Mouse (Mus musculus): ENCODE results near the gene Bicra.

The Bicra gene

DNA sequence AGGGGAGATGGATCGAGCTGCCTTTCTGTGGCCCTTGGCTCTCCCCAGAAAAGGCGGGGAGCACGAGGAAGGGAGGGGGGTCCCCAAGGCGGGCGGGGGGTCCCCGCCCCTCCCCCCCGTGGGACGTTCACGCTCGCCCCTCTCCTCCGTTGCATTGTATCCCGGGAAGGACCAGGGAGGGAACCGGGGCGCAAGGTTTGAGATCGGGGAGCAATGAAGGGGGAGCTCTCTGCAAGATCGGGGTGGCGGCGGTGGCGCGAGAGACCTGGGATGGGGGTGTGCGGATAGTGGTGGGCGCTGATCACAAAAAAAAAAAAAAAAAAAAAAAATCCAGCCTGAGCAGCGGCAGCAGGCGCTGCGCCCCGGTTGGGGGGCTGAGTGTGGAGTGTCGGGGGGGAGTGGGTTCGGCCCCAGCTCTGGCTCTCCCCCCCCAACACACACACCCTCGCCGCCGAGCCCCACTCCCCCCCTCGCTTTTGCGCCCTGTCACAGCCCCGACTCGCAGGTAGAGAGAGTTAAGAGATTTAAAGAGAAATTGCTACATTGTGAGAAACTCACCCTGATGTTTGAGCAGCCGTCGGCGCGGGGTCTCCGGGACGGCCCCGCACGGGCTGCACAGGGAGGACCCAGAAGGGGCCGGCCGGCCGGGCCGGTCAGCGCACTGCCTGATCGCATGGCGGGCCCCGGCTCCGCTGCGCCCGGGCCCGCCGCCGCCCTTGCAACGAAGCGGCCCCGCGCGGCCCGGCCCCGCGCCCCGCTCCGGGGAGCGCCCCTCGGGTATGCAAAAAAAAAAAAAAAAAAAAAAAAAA lies at the start of gene Bicra:
Bicra (minus strand) TSS at position 584 of the 809 bp plus-strand sequence.
- peak; percentile 88 for DNase-seq

DNA sequence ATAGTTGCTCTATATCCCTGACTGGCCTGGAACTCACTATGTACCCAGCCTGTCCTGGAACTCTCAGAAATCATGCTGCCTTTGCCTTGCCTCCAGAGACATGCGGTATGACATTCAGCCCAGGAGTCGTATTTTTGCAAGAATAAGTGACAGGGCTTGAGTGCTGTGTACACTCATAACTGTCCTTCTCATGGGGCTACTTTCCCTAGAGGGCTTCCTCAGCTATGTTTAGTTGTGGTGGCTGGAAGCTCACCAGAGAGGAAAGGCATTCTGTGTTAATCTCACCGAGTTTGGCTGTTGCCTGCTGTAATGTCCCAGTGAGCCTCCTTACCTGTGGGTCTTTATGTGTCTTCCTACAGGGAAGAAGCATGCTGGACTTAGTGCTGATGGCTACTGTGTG lies 46.9 kb upstream of the Bicra start:
- no peak for DNase-seq

DNA sequence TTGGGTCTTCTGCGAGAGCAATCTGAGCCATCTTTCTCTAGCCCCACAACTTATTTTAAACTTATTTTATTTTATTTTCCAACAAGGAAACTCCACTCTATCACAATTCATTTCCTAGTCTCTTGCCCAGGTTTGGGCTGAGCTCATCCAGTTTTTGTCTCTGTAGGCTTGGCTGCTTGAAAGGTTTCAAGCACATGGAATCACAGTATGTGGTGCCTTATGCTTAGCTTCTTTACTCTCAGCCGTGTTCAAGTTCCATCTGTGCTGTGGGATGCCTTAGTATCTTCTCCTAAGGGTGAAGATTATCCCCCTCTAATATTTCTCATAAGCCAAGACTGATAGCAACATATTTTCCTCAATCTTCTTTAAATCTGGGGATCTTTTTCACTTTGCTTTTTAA lies 39.9 kb upstream of the Bicra start:
- no peak for DNase-seq

DNA sequence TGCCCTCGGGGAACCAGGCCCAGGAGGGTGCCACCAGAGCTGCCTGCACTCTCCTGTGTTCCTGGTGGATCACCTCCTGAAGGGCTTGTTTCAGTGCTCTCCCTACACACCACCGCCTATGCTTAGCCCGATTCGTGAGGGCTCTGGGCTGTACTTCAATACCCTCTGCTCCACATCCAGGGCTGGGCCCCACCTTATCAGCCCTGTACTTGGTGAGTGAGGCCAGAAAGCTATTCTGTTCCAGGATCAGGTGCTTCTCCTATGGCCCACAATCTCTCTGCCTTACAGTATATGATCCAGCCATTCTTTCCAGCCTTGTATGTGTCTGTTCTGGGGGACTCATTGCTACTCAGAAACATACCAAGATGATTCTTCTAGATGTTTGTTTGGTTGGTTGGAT lies 35.6 kb upstream of the Bicra start:
- DNase-seq = no peak

DNA sequence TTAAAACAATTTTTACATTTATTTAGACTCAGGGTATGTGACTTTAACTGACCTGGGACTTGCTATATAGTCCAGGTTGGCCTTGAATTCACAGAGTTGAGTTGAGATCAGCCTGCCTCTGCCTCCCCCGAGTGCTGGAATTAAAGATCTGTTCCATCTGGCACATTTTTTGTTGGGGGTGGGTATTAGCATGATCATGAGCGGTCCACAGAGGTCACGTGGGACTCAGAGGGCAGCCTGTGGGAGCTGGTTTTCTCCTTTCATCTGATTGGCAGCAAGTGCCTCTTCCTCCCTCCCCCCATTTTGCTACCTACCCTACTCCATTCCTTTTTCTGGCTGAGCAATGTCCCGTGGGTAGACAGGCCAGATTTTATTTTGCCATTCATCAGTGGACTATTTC lies 32.9 kb upstream of the Bicra start:
- no peak for DNase-seq

DNA sequence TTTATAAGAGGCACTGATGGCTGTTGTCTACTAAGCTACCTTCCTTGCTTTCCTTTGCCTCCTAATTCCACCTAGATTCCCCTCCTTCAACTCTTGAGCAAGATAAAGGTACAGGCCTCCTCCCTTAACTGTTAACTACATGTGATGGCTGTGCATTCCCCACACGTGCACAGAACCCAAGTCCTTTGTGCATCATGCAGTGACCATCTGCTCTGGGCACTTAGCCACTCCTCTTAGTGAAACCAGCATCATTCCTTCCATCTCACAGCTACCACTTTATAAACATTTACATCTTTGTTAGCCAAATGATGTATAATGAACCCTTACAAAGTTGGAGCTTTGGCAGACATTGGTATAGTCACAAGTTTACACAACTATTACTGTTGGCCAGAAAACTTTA lies 32.2 kb upstream of the Bicra start:
- DNase-seq = no peak

DNA sequence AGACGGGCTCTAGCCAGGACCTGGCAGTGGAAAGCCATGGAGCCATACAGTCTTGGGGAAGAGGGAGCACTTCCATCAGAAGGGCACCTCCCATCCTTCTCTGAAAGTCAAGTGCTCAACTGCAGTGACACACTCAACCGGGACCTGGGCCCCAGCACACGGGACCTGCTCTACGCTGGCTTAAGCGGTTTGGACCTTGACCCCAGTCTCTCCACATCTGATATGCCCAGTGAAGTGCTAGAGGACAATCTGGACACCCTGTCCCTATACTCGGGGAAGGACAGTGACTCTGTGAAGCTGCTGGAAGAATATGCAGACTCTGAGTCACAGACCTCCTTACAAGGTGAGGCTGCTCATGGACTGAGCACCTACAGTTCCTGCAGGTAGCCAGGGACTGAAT lies 24.2 kb upstream of the Bicra start:
- no peak for DNase-seq

DNA sequence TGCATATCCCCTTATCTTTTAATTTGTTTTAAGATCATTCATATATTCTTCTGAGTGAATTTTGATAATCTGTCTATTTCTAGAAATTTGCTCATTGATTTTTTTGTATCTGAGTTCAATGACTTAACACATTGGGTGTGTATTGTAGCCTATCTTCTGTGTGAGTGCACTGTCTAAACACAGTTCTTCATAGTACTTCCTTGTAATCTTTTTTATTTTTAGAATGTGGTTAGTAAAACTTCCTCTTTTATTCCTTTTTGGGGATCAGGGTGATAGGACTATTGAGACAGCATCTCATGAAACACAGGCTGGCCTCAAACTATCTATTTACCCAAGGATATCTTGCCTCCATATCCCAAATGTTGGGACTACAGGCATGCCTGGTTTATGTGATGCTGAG lies 23.1 kb upstream of the Bicra start:
- no peak for DNase-seq

DNA sequence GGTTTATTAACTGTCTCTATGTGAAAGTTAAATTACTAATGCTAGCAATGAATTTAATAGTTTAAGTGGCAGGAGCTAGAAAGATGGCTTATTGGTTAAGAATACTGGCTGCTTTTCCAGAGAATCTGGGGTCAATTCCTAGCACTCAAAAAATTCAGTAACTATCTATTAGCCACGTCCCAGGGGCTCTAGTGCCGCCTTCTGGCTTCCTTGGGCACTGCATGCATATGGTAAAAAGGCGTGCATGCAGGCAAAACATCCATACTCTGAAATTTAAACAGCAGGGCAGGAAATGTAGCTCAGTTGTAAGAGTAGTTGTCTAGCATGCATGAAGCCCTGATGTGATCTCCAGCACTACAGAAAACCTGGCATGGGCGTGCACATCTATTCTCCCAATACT lies 15.8 kb upstream of the Bicra start:
- peak; percentile 33 for DNase-seq

DNA sequence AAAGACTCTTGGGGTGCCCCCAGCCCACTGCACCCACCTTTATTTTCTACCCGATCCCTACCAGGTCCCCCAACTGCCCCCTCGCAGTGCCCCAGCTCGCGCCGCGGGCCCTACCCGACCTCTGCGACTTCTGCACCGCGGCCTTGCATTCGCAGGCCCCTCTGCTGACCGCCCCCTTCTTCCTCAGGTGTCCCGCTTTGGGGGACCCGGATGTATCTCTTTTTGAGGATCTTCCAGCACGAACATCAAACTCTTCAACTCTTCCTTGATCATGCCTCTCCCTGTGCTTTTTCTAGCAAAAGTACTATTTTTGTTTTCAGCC lies 14.3 kb upstream of the Bicra start:
- DNase-seq = no peak

DNA sequence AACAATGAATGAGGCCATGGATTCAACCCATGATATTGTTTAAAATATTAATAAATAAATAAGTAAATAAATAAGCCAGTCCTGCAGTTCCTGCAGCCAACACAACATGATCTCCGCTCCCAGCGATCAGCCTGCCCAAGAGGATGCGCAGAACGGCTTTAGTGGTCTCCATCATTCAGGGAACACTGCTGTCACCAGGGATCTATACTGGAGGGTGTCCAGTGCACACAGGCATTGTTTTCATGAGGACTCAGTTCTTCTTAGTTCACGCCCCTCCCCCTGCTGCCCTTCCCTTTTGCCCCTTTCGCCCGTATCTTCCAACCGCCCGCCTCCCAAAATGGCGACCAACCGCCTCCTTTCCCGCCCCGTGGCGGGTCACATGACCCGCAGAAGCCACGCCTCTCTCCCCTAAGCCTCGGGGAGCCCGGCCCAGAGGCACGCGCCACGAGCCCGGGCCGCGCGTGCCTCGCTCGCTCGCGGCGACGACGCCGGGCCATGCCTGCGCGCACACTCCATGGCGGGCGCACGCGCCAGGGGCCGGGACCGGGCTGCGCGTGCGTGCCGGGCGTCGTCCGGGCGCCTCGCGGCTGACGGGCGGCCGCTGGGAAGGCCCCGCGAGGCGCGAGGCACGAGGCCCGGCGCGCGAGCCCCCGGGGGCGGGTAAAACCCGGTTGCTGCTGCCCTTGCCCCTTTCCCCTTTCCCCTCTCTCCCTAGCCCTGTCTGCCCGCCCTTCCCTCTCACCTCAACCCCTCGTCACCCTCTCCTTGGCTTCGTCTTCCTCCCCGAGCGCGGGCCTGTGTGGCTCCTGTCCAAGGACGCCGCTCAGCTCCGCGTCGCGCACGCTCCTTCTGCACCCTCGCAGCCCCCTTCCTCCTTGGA lies 13.7 kb upstream of the Bicra start, which contains the start of gene Zfp541:
Zfp541 (plus strand) TSS at position 596 of the 880 bp plus-strand sequence.
- DNase-seq = no peak

DNA sequence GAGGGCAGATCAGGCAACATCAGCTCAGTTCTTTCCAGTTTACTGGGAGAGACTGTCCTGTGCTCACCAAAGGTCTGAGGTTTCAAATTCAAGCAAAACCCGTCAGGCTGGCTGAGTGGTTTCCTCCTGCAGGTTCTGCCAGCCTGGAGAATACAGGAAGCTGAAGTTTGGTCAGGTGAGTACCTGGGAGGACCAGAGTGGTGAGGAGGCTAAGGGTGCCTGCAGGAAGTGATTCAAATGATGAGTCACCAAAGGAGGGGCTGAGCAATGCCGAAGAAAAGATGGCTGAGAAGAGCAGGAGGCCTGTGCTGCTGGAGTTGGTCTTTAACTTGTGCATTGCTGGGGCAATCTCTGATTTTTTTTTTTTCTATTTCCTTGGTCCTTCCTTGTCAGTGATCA lies 9.4 kb upstream of the Bicra start:
- DNase-seq = no peak

DNA sequence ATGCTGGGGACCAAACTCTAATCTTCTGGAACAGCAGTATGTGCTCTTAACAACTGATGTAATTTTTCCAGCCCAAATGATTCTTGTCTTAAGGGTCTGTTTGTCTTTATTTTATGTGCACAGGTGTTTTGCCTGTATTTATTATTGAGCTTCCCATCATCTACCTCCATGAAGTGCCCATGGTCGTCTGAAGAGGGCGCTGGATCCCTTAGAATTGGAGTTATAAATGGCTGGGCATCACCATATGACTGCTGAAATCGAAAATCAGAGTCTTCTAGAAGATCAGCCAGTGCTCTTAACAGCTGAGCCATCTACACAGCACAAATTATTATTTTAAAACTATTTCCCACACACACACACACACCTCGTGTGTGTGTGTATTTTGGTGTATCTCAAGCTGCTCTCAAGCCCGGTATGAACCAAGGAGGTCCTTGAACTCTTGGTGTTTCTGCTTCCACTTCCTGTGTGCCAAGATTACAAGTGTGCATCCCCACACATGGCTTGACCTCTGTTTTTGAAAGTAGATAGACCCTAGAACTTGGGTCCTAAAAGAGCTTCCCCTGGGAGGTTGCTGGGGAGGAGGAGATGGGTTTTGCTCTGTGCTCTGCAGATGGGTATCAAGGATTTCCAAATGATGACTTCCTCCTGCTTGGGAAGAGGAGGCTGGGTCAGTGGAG lies 8.9 kb upstream of the Bicra start:
- DNase-seq = peak; percentile 40

DNA sequence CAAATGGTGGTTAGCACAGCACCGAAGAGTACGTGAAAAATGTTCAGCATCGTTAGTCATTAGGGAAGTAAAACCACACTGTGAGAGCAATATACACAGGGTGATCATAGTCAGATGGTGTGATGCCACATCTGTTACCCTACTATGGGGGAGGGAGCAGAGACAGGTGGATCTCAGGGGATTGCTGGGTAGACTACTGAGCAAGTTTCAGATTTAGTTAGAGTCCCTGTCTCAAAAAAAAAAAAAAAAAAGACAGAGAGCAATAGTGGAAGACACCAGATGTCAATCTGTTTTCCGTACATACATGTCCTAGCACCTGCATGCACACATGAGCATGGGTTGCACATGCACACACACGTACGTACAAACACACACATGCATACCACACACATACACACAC lies 7.9 kb upstream of the Bicra start:
- DNase-seq = no peak

DNA sequence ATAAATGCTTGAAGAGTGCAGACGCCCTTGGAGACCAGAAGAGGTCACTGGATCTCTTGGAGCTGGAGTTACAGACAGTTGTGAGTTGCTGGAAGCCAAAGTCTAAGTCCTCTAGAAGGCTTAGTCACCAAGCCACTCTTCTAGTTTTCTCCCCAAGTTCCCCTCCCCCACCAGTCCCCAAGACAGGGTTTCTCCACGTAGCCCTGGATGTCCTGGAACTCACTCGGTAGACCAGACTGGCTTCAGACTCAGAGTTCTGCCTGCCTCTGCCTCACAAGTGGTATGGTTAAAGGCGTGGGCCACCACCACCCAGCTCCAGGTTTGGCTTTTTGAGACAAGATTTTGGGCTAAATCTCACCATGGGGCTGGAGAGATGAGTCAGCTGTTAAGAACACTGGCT lies 7.2 kb upstream of the Bicra start:
- no peak for DNase-seq

DNA sequence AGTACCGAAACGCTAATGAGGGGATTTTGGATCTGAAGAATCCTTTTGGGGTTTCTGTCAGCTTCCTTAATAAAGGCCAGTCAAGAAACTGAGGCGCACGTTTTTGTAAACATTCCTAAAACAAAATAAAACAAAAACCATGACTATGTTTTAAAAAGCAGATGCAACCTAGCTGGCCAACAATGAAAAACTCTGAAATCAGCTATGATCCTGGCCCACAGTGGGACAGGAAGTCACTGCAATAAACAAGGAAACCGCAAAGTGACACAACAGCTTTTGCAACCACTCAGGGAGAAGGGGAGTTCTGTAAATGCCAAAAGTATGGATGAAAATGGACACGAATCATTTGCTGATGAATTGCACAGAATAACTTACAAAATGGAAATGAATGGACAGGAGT lies 5.4 kb upstream of the Bicra start:
- no peak for DNase-seq

DNA sequence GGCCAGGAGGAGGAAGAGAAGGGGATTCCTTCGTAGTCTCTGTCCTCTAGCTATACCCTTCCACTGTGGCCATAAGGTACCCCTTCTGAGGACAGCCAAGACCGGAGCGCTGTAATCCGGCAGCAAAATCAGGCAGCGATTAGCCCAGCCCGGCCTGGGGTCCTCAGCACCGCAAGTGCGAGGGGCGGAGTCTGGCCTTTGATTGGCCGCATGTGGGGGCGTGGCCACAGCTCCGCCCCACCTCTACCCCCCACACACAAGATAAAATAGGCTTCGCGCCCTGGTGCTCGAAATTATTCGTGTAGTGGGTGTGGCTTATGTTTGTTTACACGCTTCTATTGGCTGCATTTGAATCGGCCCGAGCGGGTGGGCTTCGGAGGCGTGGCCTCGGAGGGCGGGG lies 5.0 kb upstream of the Bicra start:
- DNase-seq = peak; percentile 96

DNA sequence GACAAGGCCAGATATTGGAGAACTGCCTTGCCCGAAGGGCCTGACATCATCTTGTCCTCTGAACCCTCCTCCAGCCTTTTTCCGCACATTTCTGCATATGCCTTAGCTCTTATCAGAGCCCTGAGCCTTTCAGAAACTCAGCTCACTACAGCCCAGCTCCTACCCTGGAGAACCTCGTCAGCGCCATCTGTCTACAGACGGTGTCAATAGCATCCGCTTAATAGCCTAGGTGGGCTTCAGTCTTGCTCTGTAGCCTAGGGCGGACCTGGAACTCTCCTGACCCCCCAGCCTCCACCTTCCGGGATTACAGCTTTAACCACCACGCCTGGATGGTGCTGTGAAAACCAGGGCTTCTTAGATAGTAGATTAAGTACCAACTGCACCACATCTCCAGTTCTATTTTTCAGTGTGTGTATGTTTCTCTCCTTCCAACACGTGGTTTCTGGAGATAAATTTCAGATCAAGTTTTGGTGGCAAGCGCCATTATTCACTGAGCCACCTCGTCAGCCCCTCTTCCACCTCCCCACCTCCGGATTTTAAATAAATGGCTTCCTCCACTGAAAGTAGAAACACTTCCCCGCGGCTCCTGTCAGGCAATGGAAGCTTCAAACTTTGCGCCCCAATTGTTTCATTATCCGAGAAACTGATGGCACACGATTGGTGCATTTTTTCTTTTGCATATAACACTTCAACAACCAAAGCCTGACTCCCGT lies 4.3 kb upstream of the Bicra start:
- DNase-seq = peak; percentile 88

DNA sequence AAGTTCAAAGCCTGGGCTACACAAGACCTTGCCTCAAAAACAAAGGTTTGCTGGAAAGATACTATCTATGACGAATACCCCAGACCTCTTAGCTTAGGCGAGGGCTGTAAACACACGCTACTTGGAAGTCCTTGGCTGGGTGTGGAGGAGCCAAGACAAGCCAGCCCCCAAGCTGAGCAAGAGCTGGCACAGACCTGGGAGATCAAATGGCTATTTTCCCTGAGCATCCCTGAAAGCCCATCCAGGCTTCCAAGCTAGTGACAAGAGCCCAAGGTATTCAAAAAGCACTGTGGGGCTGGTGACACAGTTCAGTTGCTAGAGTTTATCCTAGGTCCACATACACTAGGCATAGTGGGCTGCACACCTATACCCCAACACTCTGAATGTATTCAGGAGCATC lies 2.9 kb upstream of the Bicra start:
- no peak for DNase-seq

DNA sequence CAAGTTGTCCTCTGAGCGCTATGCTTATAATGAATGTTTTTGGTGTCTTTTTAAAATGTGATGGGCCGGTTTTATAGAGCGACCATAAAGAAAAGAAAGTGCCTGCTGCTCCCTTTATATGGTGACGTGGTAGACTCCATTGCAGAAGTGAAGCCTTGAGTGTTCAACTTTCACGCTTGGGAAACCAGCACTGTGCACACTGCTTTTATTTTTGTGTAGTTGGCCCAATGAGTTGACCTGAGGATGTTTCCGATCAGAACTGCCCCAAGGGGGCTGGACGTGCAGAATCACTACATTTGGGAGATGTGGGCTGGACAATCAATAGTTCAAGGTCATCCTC lies 1.8 kb upstream of the Bicra start:
- no peak for DNase-seq

DNA sequence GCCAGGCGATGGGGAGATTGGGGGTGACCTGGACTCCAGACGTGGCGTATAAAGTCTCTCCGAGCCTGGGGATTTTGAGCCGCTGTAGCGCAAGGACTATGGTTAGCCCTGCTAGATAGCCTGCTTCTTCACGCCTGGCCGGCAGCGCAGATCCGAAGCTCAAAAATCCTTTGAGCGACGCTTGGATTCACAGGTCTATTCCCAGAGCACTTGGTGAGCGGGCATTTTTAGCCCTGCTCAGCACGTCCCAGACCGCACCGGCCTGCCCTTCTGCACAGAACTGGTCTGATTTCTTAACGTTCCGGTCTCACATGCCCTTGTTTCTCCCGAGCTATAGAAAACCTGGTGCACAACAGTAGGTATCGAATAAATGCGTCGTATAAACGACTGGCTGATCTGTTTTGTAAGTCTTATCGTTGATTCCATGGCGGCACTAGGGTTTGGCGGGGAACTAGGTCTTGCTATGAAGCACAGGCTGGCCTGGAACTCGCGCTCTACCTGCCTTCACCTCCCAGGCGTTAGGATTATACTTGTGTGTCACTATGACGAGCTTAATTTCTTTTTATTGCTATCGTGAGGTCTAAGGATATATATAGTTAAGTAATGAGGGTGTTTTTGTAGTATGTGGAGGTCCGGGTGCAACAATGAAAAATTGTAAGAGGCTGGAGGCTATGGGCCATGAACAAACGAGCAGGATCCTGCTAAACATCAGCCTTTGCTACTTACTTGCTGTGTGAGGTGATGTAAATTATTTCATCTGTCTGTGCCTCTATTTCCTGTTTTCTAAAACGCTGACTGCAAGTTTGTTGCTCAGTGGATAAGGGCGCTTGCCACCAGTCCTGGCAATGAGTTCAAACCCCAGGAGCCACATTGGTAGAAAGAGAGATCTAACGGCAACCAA lies 1.2 kb upstream of the Bicra start:
- peak; percentile 56 for DNase-seq

DNA sequence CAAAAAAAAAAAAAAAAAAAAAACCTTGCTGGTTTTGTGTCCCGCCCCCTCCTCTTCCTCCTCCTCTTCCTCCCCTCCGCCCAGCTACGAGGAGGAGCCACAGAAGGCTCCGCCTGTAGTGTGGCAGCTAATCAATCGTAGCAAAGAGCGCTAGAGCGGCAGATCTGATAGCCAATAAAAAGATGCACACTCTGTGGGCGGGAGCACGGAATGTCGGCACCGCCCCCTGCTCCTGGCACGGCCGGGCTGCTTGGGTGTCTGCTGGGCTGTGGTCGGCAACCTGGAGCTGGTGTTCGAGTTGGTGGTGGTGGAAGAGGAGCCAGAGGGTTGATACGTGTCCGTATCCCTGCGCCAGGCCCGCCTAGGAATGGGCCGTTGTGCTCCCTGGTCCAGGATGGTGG lies 443 bp upstream of the Bicra start:
- DNase-seq = peak; percentile 98

Measured in liver (tissue).